Mouse (Mus musculus) G1E (cell line): ENCODE measurements around the gene Gm21973. TPM values are rescaled to one million over a fixed set of nuclear protein-coding genes. Genes with fewer than 3 reads are reported as not detected.

Source experiments
- ATAC-seq: 2 replicates; pipeline ENCODE4 v1.8.0; 2016; ENCODE audit warnings: mild to moderate bottlenecking; ENCODE audit not compliant: insufficient number of reproducible peaks, poor library complexity, low FRiP score, severe bottlenecking; ENCODE audit errors: extremely low read depth
- DNase-seq: peaks from one replicate; pipeline ENCODE4 v3.0.0; 2012; ENCODE audit warnings: low spot score
- H3K27me3 ChIP-seq: 2 replicates; pipeline ENCODE4 v1.6.1; 2012; ENCODE audit warnings: mild to moderate bottlenecking, low read length, inconsistent platforms; ENCODE audit not compliant: insufficient read depth
- H3K36me3 ChIP-seq: replicated peaks from 2 replicates; pipeline ENCODE3; 2012; ENCODE audit warnings: mild to moderate bottlenecking, inconsistent platforms
- H3K4me1 ChIP-seq: 2 replicates; pipeline ENCODE4 v1.6.1; 2012; ENCODE audit warnings: low read depth, low read length, inconsistent platforms, mixed read lengths; ENCODE audit not compliant: insufficient read depth
- H3K4me3 ChIP-seq: 2 replicates; pipeline ENCODE4 v1.5.1; 2012; ENCODE audit warnings: low read depth, mild to moderate bottlenecking, inconsistent platforms, low read length, moderate library complexity, mixed read lengths
- H3K9me3 ChIP-seq: replicated peaks from 2 replicates; pipeline ENCODE4 v1.6.1; 2012; ENCODE audit warnings: inconsistent platforms
- CTCF ChIP-seq: IDR thresholded peaks from 2 replicates; pipeline ENCODE4 v1.5.1; 2012; ENCODE audit warnings: low read depth, low read length, inconsistent platforms, mixed read lengths
- GATA1 ChIP-seq: IDR thresholded peaks from 2 replicates; pipeline ENCODE4 v1.6.1; 2012; ENCODE audit warnings: borderline replicate concordance, low read length, inconsistent platforms, mixed read lengths
- GATA2 ChIP-seq: IDR thresholded peaks from 2 replicates; pipeline ENCODE4 v1.6.1; 2012; ENCODE audit warnings: low read depth, low read length, inconsistent platforms, borderline replicate concordance
- POLR2AphosphoS5 ChIP-seq: IDR thresholded peaks from 2 replicates; pipeline ENCODE4 v1.6.1; 2012; ENCODE audit warnings: low read depth, low read length, inconsistent platforms; ENCODE audit not compliant: insufficient replicate concordance
- TAL1 ChIP-seq: conservative IDR thresholded peaks from 2 replicates; pipeline ENCODE4 v1.6.1; 2012; ENCODE audit warnings: low read depth, low read length, inconsistent platforms, mixed read lengths
- polyA plus RNA-seq: library from polyadenylated mRNA; stranded (reverse); fragments of >175 nt; gene quantifications from 2 replicates; pipeline ENCODE4 v1.2.3, GENCODE M21; 2012
- total RNA-seq, 2 experiments: library from RNA; stranded (forward) in 1 of 2; stranded (reverse) in 1 of 2; fragments of 200-1000 nt in 1 of 2; fragments of >200 nt in 1 of 2; fragmentation: Nextera tagmentation in 1 of 2; gene quantifications; 2 replicates each; pipeline ENCODE4 v1.2.3; 2014 to 2017

Gene Gm21973
- total and polyA plus RNA-seq, 3 experiments: not detected

- no peak for ATAC-seq
- H3K27me3 ChIP-seq: no peaks in the 10 kb centered on the region
- no peak overlapping the region for H3K4me3 ChIP-seq
- no peak for DNase-seq
- H3K9me3 ChIP-seq: no peaks in the 10 kb centered on the region
- H3K36me3 ChIP-seq: no peaks in the 10 kb centered on the region
- no peak for TF ChIP-seq GATA2
- no peak for TF ChIP-seq CTCF
- no peak for TF ChIP-seq TAL1
- TF ChIP-seq POLR2AphosphoS5: no peak
- no peak for TF ChIP-seq GATA1
- H3K4me1 ChIP-seq: no peaks in the 10 kb centered on the region
Observed at GRCm38 (mm10) chr15:10338606-10339005, 13.4 kb downstream of the Gm21973 start.

GRCm38 (mm10) chr15:10347044-10347443 is 21.9 kb downstream of the Gm21973 start:
- TF ChIP-seq GATA1 (no peak), TAL1 (no peak), GATA2 (no peak), POLR2AphosphoS5 (no peak), CTCF (no peak)
- Histone ChIP-seq H3K9me3 (no peaks in the 10 kb centered on the region), H3K4me3 (no peak overlapping the region), H3K4me1 (0 out of 2 replicates have a peak, but pooled peaks cover 3% of the 10 kb centered on the region), H3K36me3 (no peaks in the 10 kb centered on the region), H3K27me3 (no peaks in the 10 kb centered on the region)
- DNase-seq (no peak), ATAC-seq (no peak)

GRCm38 (mm10) chr15:10358039-10358948 is 33.1 kb downstream of the Gm21973 start, which contains the start of gene Agxt2:
Gene Agxt2, plus strand, starts transcription at chr15:10358532.
- no peaks in the 10 kb centered on the region for H3K4me1 ChIP-seq
- no peak for DNase-seq
- ATAC-seq: no peak

GRCm38 (mm10) chr15:10366331-10366730 is 41.2 kb downstream of the Gm21973 start:
- no peak for TF ChIP-seq TAL1
- no peak for TF ChIP-seq POLR2AphosphoS5
- TF ChIP-seq CTCF: no peak
- no peak for TF ChIP-seq GATA1
- no peak for TF ChIP-seq GATA2
- DNase-seq (no peak), ATAC-seq (no peak)
- H3K4me3 ChIP-seq: no peak overlapping the region
- no peaks in the 10 kb centered on the region for H3K4me1 ChIP-seq
- no peaks in the 10 kb centered on the region for H3K9me3 ChIP-seq
- H3K27me3 ChIP-seq: peaks cover 5% of the 10 kb centered on the region; the same call in 1 of the 2 replicates
- H3K36me3 ChIP-seq: no peaks in the 10 kb centered on the region

More at GRCm38 (mm10) chr15:10358039-10358948, 33.1 kb downstream of the Gm21973 start, which contains the start of gene Agxt2:
- H3K36me3 ChIP-seq: no peaks in the 10 kb centered on the region
- TF ChIP-seq GATA2 (no peak), GATA1 (no peak), CTCF (no peak), POLR2AphosphoS5 (no peak)
- no peak within 1 kb of the TSS for H3K4me3 ChIP-seq
- H3K27me3 ChIP-seq: no peaks in the 10 kb centered on the region
- no peaks in the 10 kb centered on the region for H3K9me3 ChIP-seq

- Histone ChIP-seq H3K27me3 (no peaks in the 10 kb centered on the region), H3K4me1 (no peaks in the 10 kb centered on the region), H3K9me3 (no peaks in the 10 kb centered on the region), H3K36me3 (no peaks in the 10 kb centered on the region), H3K4me3 (no peak overlapping the region)
- DNase-seq (no peak), ATAC-seq (no peak)
- TF ChIP-seq GATA1 (no peak), GATA2 (no peak), TAL1 (no peak), CTCF (no peak), POLR2AphosphoS5 (no peak)
Observed at GRCm38 (mm10) chr15:10375404-10375803, 50.2 kb downstream of the Gm21973 start.

GRCm38 (mm10) chr15:10378338-10378959 is 53.3 kb downstream of the Gm21973 start:
- no peak for ATAC-seq
- Histone ChIP-seq H3K4me1 (no peaks in the 10 kb centered on the region), H3K9me3 (no peaks in the 10 kb centered on the region), H3K36me3 (no peaks in the 10 kb centered on the region), H3K27me3 (no peaks in the 10 kb centered on the region), H3K4me3 (no peak overlapping the region)
- no peak for TF ChIP-seq GATA1
- TF ChIP-seq POLR2AphosphoS5: no peak
- no peak for TF ChIP-seq GATA2
- no peak for TF ChIP-seq TAL1
- no peak for TF ChIP-seq CTCF
- DNase-seq: no peak
